Mouse (Mus musculus) kidney, embryonic 14.5 days (tissue): ENCODE results near the gene Romo1. TPM values are rescaled to one million over a fixed set of nuclear protein-coding genes. Genes with fewer than 3 reads are reported as not detected.
A peak's percentile ranks its signal among the peaks of the same experiment; 100 is the strongest.

Experiments used
- ATAC-seq: fragments of 200-750 bp; cut with Nextera tagmentation; 2 replicates; pipeline ENCODE4 v1.8.0; 2017; ENCODE audit warnings: moderate number of reproducible peaks, mild to moderate bottlenecking, moderate TSS enrichment, moderate library complexity; ENCODE audit not compliant: low FRiP score, low TSS enrichment
- H3K27ac ChIP-seq: fragments of 300-500 bp; sonication (generic); 2 replicates; pipeline ENCODE4 v1.5.1; 2014; ENCODE audit warnings: low read depth, mild to moderate bottlenecking, low read length, moderate library complexity, mixed read lengths
- H3K27me3 ChIP-seq: fragments of 300-500 bp; sonication (generic); 2 replicates; pipeline ENCODE4 v1.6.1; 2014; ENCODE audit warnings: mild to moderate bottlenecking, low read length; ENCODE audit not compliant: control insufficient read depth, insufficient read depth
- H3K36me3 ChIP-seq: fragments of 300-500 bp; sonication (generic); 2 replicates; pipeline ENCODE4 v1.6.1; 2014; ENCODE audit warnings: low read length, mixed read lengths; ENCODE audit not compliant: control insufficient read depth, insufficient read depth
- H3K4me1 ChIP-seq: fragments of 300-500 bp; sonication (generic); 2 replicates; pipeline ENCODE4 v1.6.1; 2014; ENCODE audit warnings: low read length, mixed read lengths; ENCODE audit not compliant: control insufficient read depth, insufficient read depth
- H3K4me2 ChIP-seq: fragments of 300-500 bp; sonication (generic); replicated peaks from 2 replicates; pipeline ENCODE4 v1.6.1; 2014; ENCODE audit warnings: low read depth, mild to moderate bottlenecking, low read length
- H3K4me3 ChIP-seq: fragments of 300-500 bp; sonication (generic); 2 replicates; pipeline ENCODE4 v1.5.1; 2014; ENCODE audit warnings: mild to moderate bottlenecking, low read length
- H3K9ac ChIP-seq: fragments of 300-500 bp; sonication (generic); 2 replicates; pipeline ENCODE4 v1.6.1; 2014; ENCODE audit warnings: low read depth, mild to moderate bottlenecking, low read length, moderate library complexity
- H3K9me3 ChIP-seq: fragments of 300-500 bp; sonication (generic); 2 replicates; pipeline ENCODE4 v1.6.1; 2016; ENCODE audit warnings: low read length; ENCODE audit not compliant: control insufficient read depth
- WGBS: fragments of 180-500 bp; shearing (Covaris S2); extraction: QIAGEN DNeasy Blood & Tissue Kit; methylation state at CpG from one replicate; pipeline ENCODE4 v1.1.7; 2014; 5-methylcytosine and 5-hydroxymethylcytosine counted together
- polyA plus RNA-seq: library from polyadenylated mRNA; unstranded; fragments of >200 nt; fragmentation: Nextera tagmentation; extraction: Ambion mirVana; gene quantifications from 2 replicates; pipeline ENCODE4 v1.2.1, GENCODE M21; 2014

Gene Romo1
- polyA plus RNA-seq, 1 experiment from 2014 or later, result 417 TPM

DNA sequence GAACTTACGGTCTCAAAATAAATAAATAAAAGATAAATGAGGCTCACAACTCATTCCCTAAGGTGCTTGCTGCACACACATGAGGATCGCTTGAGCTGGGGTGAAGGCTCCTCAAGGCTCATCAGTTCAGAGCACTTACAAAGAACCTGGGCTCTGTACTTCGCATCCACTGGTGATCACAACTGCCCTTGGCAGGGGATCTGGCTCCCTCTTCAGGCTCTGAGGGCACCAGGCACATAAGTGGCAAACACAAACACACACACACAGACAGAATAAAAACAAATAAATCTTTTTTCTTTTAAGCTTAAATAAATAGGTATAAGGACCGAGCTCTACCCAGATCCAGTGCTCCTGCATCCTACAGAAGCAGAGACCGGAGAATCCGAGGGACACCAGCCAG lies 8.1 kb upstream of the Romo1 start:
- Histone ChIP-seq H3K27me3 (no peaks in the 10 kb centered on the region), H3K27ac (no peak overlapping the region), H3K4me3 (no peak overlapping the region), H3K36me3 (no peaks in the 10 kb centered on the region; the same call in 1 of the 2 replicates), H3K4me1 (no peaks in the 10 kb centered on the region), H3K9ac (no peak overlapping the region), H3K4me2 (no peak overlapping the region), H3K9me3 (no peaks in the 10 kb centered on the region)
- no peak for ATAC-seq
- WGBS, result 91% methylated on average over 6 of the region's 6 CpGs

- peak overlapping the region; percentile 75 for H3K4me2 ChIP-seq
- H3K9me3 ChIP-seq, result no peaks in the 10 kb centered on the region
- H3K4me3 ChIP-seq, result peak overlapping the region; percentile 87
- ATAC-seq, result no peak
- 76% methylated on average over 2 of the region's 2 CpGs for WGBS
- H3K36me3 ChIP-seq, result peaks cover 17% of the 10 kb centered on the region
- no peak overlapping the region; the same call in 1 of the 2 replicates for H3K27ac ChIP-seq
- peaks cover 15% of the 10 kb centered on the region for H3K4me1 ChIP-seq
- H3K9ac ChIP-seq, result peak overlapping the region; percentile 92; the same call in 1 of the 2 replicates
- H3K27me3 ChIP-seq, result no peaks in the 10 kb centered on the region
Measured at GRCm38 (mm10) chr2:156142820-156143219, 1.0 kb upstream of the Romo1 start.

DNA sequence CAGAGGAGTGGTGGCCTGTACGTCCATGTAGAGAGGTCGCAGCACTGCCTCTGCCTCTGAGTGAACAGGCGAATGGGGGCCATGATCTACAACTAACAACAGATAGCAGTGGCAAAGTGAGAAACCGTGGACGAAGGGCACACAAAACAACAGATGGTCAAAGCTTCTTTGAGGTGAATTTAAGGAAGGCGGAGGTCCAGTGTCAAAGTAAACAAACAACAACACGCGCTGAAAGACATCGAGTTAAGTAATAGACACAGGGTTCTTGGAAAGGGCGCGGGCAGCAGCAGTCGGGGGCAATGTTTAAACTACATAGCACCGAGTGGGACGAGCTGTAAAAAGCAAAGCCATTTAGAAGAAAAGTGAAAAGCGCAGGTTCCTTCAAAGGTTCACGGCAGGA lies 472 bp upstream of the Romo1 start:
- Histone ChIP-seq H3K9me3 (no peaks in the 10 kb centered on the region), H3K4me2 (peak overlapping the region; percentile 75), H3K4me3 (peak overlapping the region; percentile 87), H3K27ac (peak overlapping the region; percentile 97), H3K9ac (peak overlapping the region; percentile 92), H3K27me3 (no peaks in the 10 kb centered on the region), H3K4me1 (peaks cover 15% of the 10 kb centered on the region), H3K36me3 (peaks cover 22% of the 10 kb centered on the region)
- ATAC-seq, result no peak
- WGBS, result under 1% methylated on average over 16 of the region's 16 CpGs

DNA sequence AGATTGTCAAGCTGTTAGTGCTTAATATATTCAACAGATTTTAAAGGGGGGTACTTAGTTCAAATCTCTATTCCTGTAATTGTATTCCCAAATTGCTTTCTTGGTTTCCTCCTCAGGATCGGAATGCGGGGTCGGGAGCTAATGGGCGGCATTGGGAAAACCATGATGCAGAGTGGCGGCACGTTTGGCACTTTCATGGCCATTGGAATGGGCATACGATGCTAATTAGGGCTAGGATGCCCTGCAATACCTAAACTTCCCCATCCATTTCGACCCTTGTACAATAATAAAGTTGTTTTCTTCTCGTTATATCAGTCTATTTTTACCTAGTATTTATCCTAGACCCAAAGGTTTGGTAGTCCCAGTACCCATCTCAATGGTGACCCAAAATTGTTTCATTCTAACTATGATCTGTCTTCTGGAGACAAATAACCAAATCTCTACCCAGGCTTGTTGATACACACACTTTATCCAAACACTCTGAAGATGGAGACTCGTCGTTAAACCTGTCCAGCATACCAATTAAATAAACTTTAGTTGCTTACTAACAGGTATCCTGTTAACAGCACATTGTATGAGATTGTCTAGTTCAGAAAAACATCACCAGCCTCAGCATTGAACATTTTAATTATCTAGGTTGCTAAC lies 1.8 kb downstream of the Romo1 start:
- H3K9me3 ChIP-seq, result no peaks in the 10 kb centered on the region
- no peaks in the 10 kb centered on the region for H3K27me3 ChIP-seq
- H3K27ac ChIP-seq, result no peak overlapping the region
- H3K36me3 ChIP-seq, result peaks cover 43% of the 10 kb centered on the region
- H3K4me3 ChIP-seq, result peak overlapping the region; percentile 87
- peaks cover 15% of the 10 kb centered on the region for H3K4me1 ChIP-seq
- no peak for ATAC-seq
- no peak overlapping the region for H3K9ac ChIP-seq
- 58% methylated on average over 11 of the region's 11 CpGs for WGBS
- H3K4me2 ChIP-seq, result peak overlapping the region; percentile 75

DNA sequence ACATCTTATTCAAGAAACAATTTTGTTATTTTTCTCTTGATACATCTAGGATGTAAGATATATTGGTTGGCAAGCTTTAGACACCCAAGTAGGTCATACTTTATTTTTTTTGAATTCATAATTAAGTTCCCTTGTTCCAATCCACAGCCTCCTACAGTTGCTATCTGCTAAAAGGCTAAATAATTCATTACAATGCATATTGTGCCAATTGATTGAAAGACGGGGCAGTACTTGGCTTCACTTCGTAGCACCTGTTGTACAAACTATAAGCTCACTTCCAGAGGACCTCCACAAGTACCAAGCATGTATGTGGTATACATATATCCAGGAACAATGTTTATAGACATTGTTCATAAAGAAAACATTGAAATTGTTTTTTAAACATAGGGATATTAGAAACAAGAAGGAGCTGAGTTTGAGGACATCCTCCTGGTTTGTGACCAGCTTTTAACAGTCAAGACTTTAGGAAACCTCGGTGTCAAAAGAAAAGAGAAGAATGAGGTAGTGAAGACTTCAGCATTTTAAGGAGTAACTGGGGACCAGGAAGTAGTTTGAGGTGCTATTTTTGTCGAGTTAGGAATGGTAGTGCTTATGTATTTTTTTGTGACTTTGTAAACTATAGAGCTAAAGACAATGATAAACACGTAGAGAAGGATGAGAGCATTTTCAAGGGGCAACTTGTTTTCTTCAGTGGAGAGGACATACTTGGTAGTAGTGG lies 2.6 kb downstream of the Romo1 start:
- Histone ChIP-seq H3K9ac (no peak overlapping the region), H3K4me1 (peaks cover 15% of the 10 kb centered on the region), H3K27me3 (no peaks in the 10 kb centered on the region), H3K4me2 (no peak overlapping the region), H3K9me3 (no peaks in the 10 kb centered on the region), H3K36me3 (peaks cover 50% of the 10 kb centered on the region), H3K27ac (no peak overlapping the region), H3K4me3 (no peak overlapping the region)
- ATAC-seq, result no peak
- WGBS, result 76% methylated on average over 5 of the region's 5 CpGs

GRCm38 (mm10) chr2:156147316-156147915 lies 3.6 kb downstream of the Romo1 start:
- Histone ChIP-seq H3K4me2 (no peak overlapping the region), H3K27me3 (no peaks in the 10 kb centered on the region), H3K36me3 (peaks cover 54% of the 10 kb centered on the region), H3K4me3 (no peak overlapping the region), H3K9ac (no peak overlapping the region), H3K4me1 (peaks cover 15% of the 10 kb centered on the region), H3K27ac (no peak overlapping the region), H3K9me3 (no peaks in the 10 kb centered on the region)
- 90% methylated on average over 3 of the region's 3 CpGs for WGBS
- no peak for ATAC-seq

- H3K36me3 ChIP-seq, result peaks cover 80% of the 10 kb centered on the region
- H3K27me3 ChIP-seq, result no peaks in the 10 kb centered on the region
- no peaks in the 10 kb centered on the region for H3K9me3 ChIP-seq
- ATAC-seq, result no peak
- H3K9ac ChIP-seq, result no peak overlapping the region
- no peak overlapping the region for H3K4me3 ChIP-seq
- no peak overlapping the region for H3K4me2 ChIP-seq
- no peaks in the 10 kb centered on the region for H3K4me1 ChIP-seq
- H3K27ac ChIP-seq, result no peak overlapping the region
Measured at GRCm38 (mm10) chr2:156151538-156151937, 7.7 kb downstream of the Romo1 start.

- Histone ChIP-seq H3K4me3 (no peak overlapping the region), H3K9me3 (no peaks in the 10 kb centered on the region), H3K4me2 (no peak overlapping the region), H3K9ac (no peak overlapping the region), H3K27ac (no peak overlapping the region), H3K36me3 (peaks cover 96% of the 10 kb centered on the region), H3K27me3 (no peaks in the 10 kb centered on the region), H3K4me1 (no peaks in the 10 kb centered on the region)
- no peak for ATAC-seq
- WGBS, result 95% methylated on average over 1 of the region's 1 CpGs
Measured at GRCm38 (mm10) chr2:156165478-156165877, 21.6 kb downstream of the Romo1 start.

DNA sequence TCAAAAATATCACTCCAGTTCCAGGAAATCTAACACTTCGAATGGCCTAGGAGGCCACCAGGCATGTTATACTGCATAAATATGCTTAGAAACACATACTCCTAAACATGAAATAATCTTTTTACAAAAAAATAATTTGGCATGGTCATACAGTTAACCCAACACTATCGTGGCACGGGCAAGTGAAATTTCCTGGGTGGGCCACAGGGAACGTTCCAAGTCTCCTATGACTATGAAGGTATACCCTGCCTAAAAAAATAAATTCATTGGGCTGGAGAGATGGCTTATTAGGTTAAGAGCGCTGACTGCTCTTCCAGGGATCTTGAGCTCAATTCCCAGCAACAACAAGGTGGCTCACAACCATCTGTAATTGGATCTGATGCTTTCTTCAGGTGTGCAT lies 22.7 kb downstream of the Romo1 start:
- H3K27me3 ChIP-seq, result no peaks in the 10 kb centered on the region
- no peak for ATAC-seq

More for the DNA sequence above, 22.7 kb downstream of the Romo1 start:
- H3K9me3 ChIP-seq, result no peaks in the 10 kb centered on the region
- no peaks in the 10 kb centered on the region for H3K4me1 ChIP-seq
- no peak overlapping the region for H3K4me3 ChIP-seq
- H3K36me3 ChIP-seq, result peaks cover 96% of the 10 kb centered on the region
- 97% methylated on average over 5 of the region's 5 CpGs for WGBS
- H3K27ac ChIP-seq, result no peak overlapping the region
- H3K9ac ChIP-seq, result no peak overlapping the region
- no peak overlapping the region for H3K4me2 ChIP-seq
